Mouse (Mus musculus) CD4-positive naive resting alpha-beta T cell, adult 57 days (primary cell): ENCODE data around the gene Uts2. TPM values are rescaled to one million over a fixed set of nuclear protein-coding genes. Genes with fewer than 3 reads are reported as not detected.

ENCODE experiments used
- total RNA-seq: library from RNA; stranded (reverse); gene quantifications from one replicate; pipeline ENCODE4 v1.2.4, GENCODE M21; 2023

Uts2 gene
- total RNA-seq = not detected

GRCm38 (mm10) chr4:150996797-150997196 is at the start of gene Uts2:
Gene Uts2 (plus strand): TSS chr4:150997097.

GRCm38 (mm10) chr4:151044037-151044943 is 47.4 kb downstream of the Uts2 start, which contains the start of gene Per3:
Gene Per3 (minus strand): TSS chr4:151044665.

Other genes with a start within 250 kb of the Uts2 start
- 33.5 TPM for gene Errfi1, start 143.2 kb upstream of the Uts2 start, total RNA-seq
- gene Park7, start 82.7 kb upstream of the Uts2 start, total RNA-seq = 152 TPM
- 6.5 TPM for gene Tnfrsf9, start 82.5 kb upstream of the Uts2 start, total RNA-seq
- 1.4 TPM for gene Per3, start 47.6 kb downstream of the Uts2 start, total RNA-seq
- gene Vamp3, start 60.9 kb downstream of the Uts2 start, total RNA-seq = 83.5 TPM
- gene Gm13090, start 92.5 kb downstream of the Uts2 start, total RNA-seq = not detected